Mouse (Mus musculus): ENCODE measurements around the gene Slc11a2.

The Slc11a2 gene

GRCm38 (mm10) chr15:100424396-100425122 lies at the start of gene Slc11a2:
Gene Slc11a2, minus strand, starts transcription at chr15:100425072.
- DNase-seq = no peak

GRCm38 (mm10) chr15:100473926-100474503 lies 49.1 kb upstream of the Slc11a2 start:
- no peak for DNase-seq

- no peak for DNase-seq
These were observed 45.2 kb upstream of the Slc11a2 start for GRCm38 (mm10) chr15:100470037-100470436.

GRCm38 (mm10) chr15:100469189-100469545 lies 44.3 kb upstream of the Slc11a2 start:
- DNase-seq = no peak

- DNase-seq = peak; percentile 87
These were observed 43.7 kb upstream of the Slc11a2 start, which contains the start of gene Letmd1 for GRCm38 (mm10) chr15:100468295-100469188. Gene Letmd1, plus strand, starts transcription at chr15:100469023.

- DNase-seq = no peak
These were observed 42.9 kb upstream of the Slc11a2 start for GRCm38 (mm10) chr15:100467738-100468137.

- no peak for DNase-seq
These were observed 40.6 kb upstream of the Slc11a2 start for GRCm38 (mm10) chr15:100465432-100465831.

GRCm38 (mm10) chr15:100463712-100464111 lies 38.8 kb upstream of the Slc11a2 start:
- DNase-seq = peak; percentile 54

- no peak for DNase-seq
These were observed 37.2 kb upstream of the Slc11a2 start for GRCm38 (mm10) chr15:100462086-100462485.

GRCm38 (mm10) chr15:100461646-100462045 lies 36.8 kb upstream of the Slc11a2 start:
- DNase-seq = no peak

- DNase-seq = no peak
These were observed 36.1 kb upstream of the Slc11a2 start for GRCm38 (mm10) chr15:100460942-100461341.

- peak; percentile 49 for DNase-seq
These were observed 33.2 kb upstream of the Slc11a2 start for GRCm38 (mm10) chr15:100458055-100458454.

- peak; percentile 64 for DNase-seq
These were observed 32.5 kb upstream of the Slc11a2 start for GRCm38 (mm10) chr15:100457340-100457739.

GRCm38 (mm10) chr15:100456356-100456991 lies 31.6 kb upstream of the Slc11a2 start:
- no peak for DNase-seq

- no peak for DNase-seq
These were observed 27.6 kb upstream of the Slc11a2 start for GRCm38 (mm10) chr15:100452486-100452885.

GRCm38 (mm10) chr15:100451245-100451644 lies 26.4 kb upstream of the Slc11a2 start:
- DNase-seq = peak; percentile 35

GRCm38 (mm10) chr15:100449495-100449894 lies 24.6 kb upstream of the Slc11a2 start:
- DNase-seq = no peak

- no peak for DNase-seq
These were observed 23.7 kb upstream of the Slc11a2 start for GRCm38 (mm10) chr15:100448572-100448971.

- DNase-seq = no peak
These were observed 22.0 kb upstream of the Slc11a2 start for GRCm38 (mm10) chr15:100446887-100447286.

GRCm38 (mm10) chr15:100443126-100443922 lies 18.5 kb upstream of the Slc11a2 start:
- DNase-seq = peak; percentile 91

- DNase-seq = no peak
These were observed 11.6 kb upstream of the Slc11a2 start for GRCm38 (mm10) chr15:100436518-100436917.

- no peak for DNase-seq
These were observed 11.2 kb upstream of the Slc11a2 start for GRCm38 (mm10) chr15:100436112-100436511.

All from cerebellum, adult 9-11 months (tissue).